Mouse (Mus musculus): ENCODE results near the gene 2300002M23Rik. TPM values are rescaled to one million over a fixed set of nuclear protein-coding genes. Genes with fewer than 3 reads are reported as not detected.

The 2300002M23Rik gene
- total and polyA plus RNA-seq, 3 experiments, result not detected

GRCm38 (mm10) chr17:35534343-35534742, 32.9 kb upstream of the 2300002M23Rik start:
- Histone ChIP-seq H3K9ac (ENCODE audit: low read depth, low read length) (no peak overlapping the region), H3K36me3 (ENCODE audit: control insufficient read depth, insufficient read depth, low read length) (no peaks in the 10 kb centered on the region), H3K4me1 (ENCODE audit: control insufficient read depth, insufficient read depth, low read length) (no peaks in the 10 kb centered on the region), H3K27me3 (ENCODE audit: control insufficient read depth, insufficient read depth, low read length) (no peaks in the 10 kb centered on the region), H3K4me3 (peak overlapping the region; percentile 26; the same call in 1 of the 2 replicates), H3K79me2 (replicated peaks; ENCODE audit: control insufficient read depth, insufficient read depth, low read length) (no peaks in the 10 kb centered on the region), H3K27ac (no peak overlapping the region)
- TF ChIP-seq CTCF (IDR thresholded peaks at IDR 0.05) (peak; percentile 92), EP300 (IDR thresholded peaks at IDR 0.05; ENCODE audit: insufficient read depth, low read depth, low read length) (no peak)
- intact Hi-C loops (cut with DNase I), result loop anchor here (2.0 kb wide), 1 partner anchor 50 kb away; no protein-coding TSS in a partner anchor
- WGBS, result 4% methylated on average over 6 of the region's 6 CpGs
- DNase-seq, result peak; percentile 64 to 73

- H3K36me3 ChIP-seq (ENCODE audit: control insufficient read depth, insufficient read depth, low read length), result no peaks in the 10 kb centered on the region
- H3K9ac ChIP-seq (ENCODE audit: low read depth, low read length), result no peak overlapping the region
- H3K27ac ChIP-seq, result no peak overlapping the region
- 83% methylated on average over 4 of the region's 4 CpGs for WGBS
- intact Hi-C loops (cut with DNase I), result no loop called here
- no peak overlapping the region for H3K4me3 ChIP-seq
- no peak for DNase-seq
- TF ChIP-seq POLR2A (IDR thresholded peaks at IDR 0.05; ENCODE audit: insufficient read depth, low read depth, low read length) (no peak), CTCF (IDR thresholded peaks at IDR 0.05) (no peak), EP300 (IDR thresholded peaks at IDR 0.05; ENCODE audit: insufficient read depth, low read depth, low read length) (no peak)
- H3K79me2 ChIP-seq (replicated peaks; ENCODE audit: control insufficient read depth, insufficient read depth, low read length), result no peaks in the 10 kb centered on the region
- H3K27me3 ChIP-seq (ENCODE audit: control insufficient read depth, insufficient read depth, low read length), result no peaks in the 10 kb centered on the region
- H3K4me1 ChIP-seq (ENCODE audit: control insufficient read depth, insufficient read depth, low read length), result no peaks in the 10 kb centered on the region
Measured at GRCm38 (mm10) chr17:35537421-35537820, 29.8 kb upstream of the 2300002M23Rik start.

GRCm38 (mm10) chr17:35538476-35538875, 28.8 kb upstream of the 2300002M23Rik start:
- intact Hi-C loops (cut with DNase I), result no loop called here
- Histone ChIP-seq H3K36me3 (ENCODE audit: control insufficient read depth, insufficient read depth, low read length) (no peaks in the 10 kb centered on the region), H3K79me2 (replicated peaks; ENCODE audit: control insufficient read depth, insufficient read depth, low read length) (no peaks in the 10 kb centered on the region), H3K4me1 (ENCODE audit: control insufficient read depth, insufficient read depth, low read length) (no peaks in the 10 kb centered on the region), H3K4me3 (no peak overlapping the region), H3K9ac (ENCODE audit: low read depth, low read length) (no peak overlapping the region), H3K27ac (no peak overlapping the region), H3K27me3 (ENCODE audit: control insufficient read depth, insufficient read depth, low read length) (no peaks in the 10 kb centered on the region)
- 67% methylated on average over 1 of the region's 1 CpGs for WGBS
- TF ChIP-seq POLR2A (IDR thresholded peaks at IDR 0.05; ENCODE audit: insufficient read depth, low read depth, low read length) (no peak), EP300 (IDR thresholded peaks at IDR 0.05; ENCODE audit: insufficient read depth, low read depth, low read length) (no peak), CTCF (IDR thresholded peaks at IDR 0.05) (no peak)
- no peak for DNase-seq

GRCm38 (mm10) chr17:35539540-35539939, 27.7 kb upstream of the 2300002M23Rik start:
- Histone ChIP-seq H3K27ac (no peak overlapping the region), H3K9ac (ENCODE audit: low read depth, low read length) (no peak overlapping the region), H3K4me3 (no peak overlapping the region), H3K27me3 (ENCODE audit: control insufficient read depth, insufficient read depth, low read length) (no peaks in the 10 kb centered on the region), H3K79me2 (replicated peaks; ENCODE audit: control insufficient read depth, insufficient read depth, low read length) (no peaks in the 10 kb centered on the region), H3K4me1 (ENCODE audit: control insufficient read depth, insufficient read depth, low read length) (no peaks in the 10 kb centered on the region), H3K36me3 (ENCODE audit: control insufficient read depth, insufficient read depth, low read length) (no peaks in the 10 kb centered on the region)
- 57% methylated on average over 10 of the region's 10 CpGs for whole genome bisulfite sequencing
- intact Hi-C loops (cut with DNase I), result no loop called here
- no peak for TF ChIP-seq CTCF (IDR thresholded peaks at IDR 0.05)
- no peak for TF ChIP-seq EP300 (IDR thresholded peaks at IDR 0.05; ENCODE audit: insufficient read depth, low read depth, low read length)
- TF ChIP-seq POLR2A (IDR thresholded peaks at IDR 0.05; ENCODE audit: insufficient read depth, low read depth, low read length), result no peak
- no peak for DNase-seq

- Histone ChIP-seq H3K27ac (no peak overlapping the region; the same call in 1 of the 2 replicates), H3K27me3 (ENCODE audit: control insufficient read depth, insufficient read depth, low read length) (no peaks in the 10 kb centered on the region), H3K4me1 (ENCODE audit: control insufficient read depth, insufficient read depth, low read length) (no peaks in the 10 kb centered on the region), H3K4me3 (no peak overlapping the region), H3K36me3 (ENCODE audit: control insufficient read depth, insufficient read depth, low read length) (no peaks in the 10 kb centered on the region), H3K79me2 (replicated peaks; ENCODE audit: control insufficient read depth, insufficient read depth, low read length) (no peaks in the 10 kb centered on the region), H3K9ac (ENCODE audit: low read depth, low read length) (no peak overlapping the region)
- intact Hi-C loops (cut with DNase I), result no loop called here
- TF ChIP-seq CTCF (IDR thresholded peaks at IDR 0.05), result no peak
- no peak for TF ChIP-seq EP300 (IDR thresholded peaks at IDR 0.05; ENCODE audit: insufficient read depth, low read depth, low read length)
- TF ChIP-seq POLR2A (IDR thresholded peaks at IDR 0.05; ENCODE audit: insufficient read depth, low read depth, low read length), result no peak
- no peak for DNase-seq
- 78% methylated on average over 15 of the region's 15 CpGs for WGBS
Measured at GRCm38 (mm10) chr17:35542761-35543411, 24.4 kb upstream of the 2300002M23Rik start.

- Histone ChIP-seq H3K4me1 (ENCODE audit: control insufficient read depth, insufficient read depth, low read length) (no peaks in the 10 kb centered on the region), H3K4me3 (no peak overlapping the region), H3K27ac (peak overlapping the region; percentile 26; the same call in 1 of the 2 replicates), H3K9ac (ENCODE audit: low read depth, low read length) (no peak overlapping the region), H3K36me3 (ENCODE audit: control insufficient read depth, insufficient read depth, low read length) (no peaks in the 10 kb centered on the region), H3K79me2 (replicated peaks; ENCODE audit: control insufficient read depth, insufficient read depth, low read length) (no peaks in the 10 kb centered on the region), H3K27me3 (ENCODE audit: control insufficient read depth, insufficient read depth, low read length) (no peaks in the 10 kb centered on the region)
- intact Hi-C loops (cut with DNase I), result no loop called here
- DNase-seq, result no peak
- 31% methylated on average over 14 of the region's 14 CpGs for WGBS
- TF ChIP-seq CTCF (IDR thresholded peaks at IDR 0.05), result no peak
- TF ChIP-seq POLR2A (IDR thresholded peaks at IDR 0.05; ENCODE audit: insufficient read depth, low read depth, low read length), result no peak
- TF ChIP-seq EP300 (IDR thresholded peaks at IDR 0.05; ENCODE audit: insufficient read depth, low read depth, low read length), result no peak
Measured at GRCm38 (mm10) chr17:35543412-35543861, 23.8 kb upstream of the 2300002M23Rik start.
